Mouse (Mus musculus) neural tube, embryonic 10.5 days (tissue): ENCODE measurements around the gene Gba2.

Experiments used
- DNase-seq: peaks from one replicate; pipeline ENCODE4 v3.0.0-alpha.2; 2017; ENCODE audit warnings: low spot score; ENCODE audit errors: extremely low spot score

The Gba2 gene

DNA sequence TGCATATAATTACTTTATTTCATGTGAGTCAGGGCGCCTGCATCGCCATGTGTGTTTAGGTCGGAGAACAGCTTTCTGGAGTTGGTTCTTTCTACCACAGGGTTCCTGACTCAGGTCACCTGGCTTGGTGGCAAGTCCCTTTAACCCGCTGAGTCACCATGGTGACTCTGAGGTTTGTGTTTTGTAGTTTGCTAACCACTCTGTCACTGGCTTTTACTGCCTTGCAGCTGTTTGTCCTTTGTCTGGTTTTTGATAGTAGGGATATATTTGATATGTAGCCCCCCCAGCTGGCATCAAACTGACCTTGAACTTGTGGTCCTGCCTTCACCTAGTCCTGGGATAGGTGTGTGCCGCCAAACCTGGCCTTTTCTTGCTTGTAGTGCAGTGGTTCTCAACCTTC is 3.6 kb upstream of the Gba2 start:
- DNase-seq, result no peak

DNA sequence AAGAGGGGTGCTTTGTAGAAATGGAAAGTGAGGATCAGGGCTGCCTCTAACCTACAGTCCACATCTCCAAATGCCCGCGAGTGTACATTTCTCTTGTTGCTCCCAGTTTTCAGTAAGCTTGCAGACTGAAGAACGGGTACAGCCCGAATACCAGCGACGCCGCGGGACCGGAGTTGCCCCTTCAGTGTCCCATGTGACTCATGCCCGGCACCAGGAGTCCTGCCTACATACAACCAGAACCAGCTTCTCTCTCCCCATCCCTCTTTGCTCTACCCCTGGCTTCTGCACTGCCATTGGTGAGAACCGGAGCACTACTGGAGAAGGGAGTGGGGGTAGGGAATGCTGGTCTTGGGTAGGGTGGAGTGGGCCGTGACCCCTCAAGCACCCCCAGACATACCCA is 2.7 kb upstream of the Gba2 start:
- no peak for DNase-seq

DNA sequence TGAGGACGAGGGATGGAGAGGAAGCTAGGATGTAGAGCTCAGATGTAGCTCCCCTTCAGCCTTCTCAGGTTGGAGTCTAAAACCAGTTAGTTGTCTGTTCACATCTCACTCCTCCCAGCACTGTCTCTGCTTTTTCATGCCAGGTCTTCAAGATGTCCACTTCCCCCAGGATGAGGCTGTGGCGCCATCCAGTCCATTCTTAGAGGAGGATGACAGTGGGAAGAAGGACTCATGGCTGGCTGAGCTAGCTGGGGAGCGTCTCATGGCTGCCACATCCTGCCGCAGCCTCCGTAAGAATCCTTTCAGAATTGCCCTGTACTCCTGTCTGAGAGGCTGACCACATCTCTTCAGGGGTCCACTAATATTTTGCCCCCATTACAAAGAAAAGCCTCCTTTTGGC is 2.0 kb upstream of the Gba2 start:
- no peak for DNase-seq

DNA sequence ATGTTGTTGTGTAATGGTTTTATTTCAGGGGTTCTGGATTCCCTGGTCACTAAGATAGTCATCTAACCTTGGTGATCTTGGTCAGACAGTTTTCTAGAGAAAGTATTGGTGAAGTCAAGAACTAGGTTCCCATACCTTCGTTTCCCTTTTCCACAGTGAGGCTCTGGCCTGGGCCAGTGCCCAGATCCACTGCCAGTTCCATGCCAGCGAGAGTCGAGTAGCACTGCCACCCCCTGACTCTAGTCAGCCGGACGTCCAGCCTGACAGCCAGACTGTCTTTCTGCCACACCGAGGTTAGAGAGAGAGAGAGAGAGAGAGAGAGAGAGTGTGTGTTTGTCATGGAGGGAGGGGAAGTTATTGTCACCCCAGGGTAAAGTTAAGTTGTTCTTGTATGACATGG is 1.1 kb upstream of the Gba2 start:
- DNase-seq, result no peak

DNA sequence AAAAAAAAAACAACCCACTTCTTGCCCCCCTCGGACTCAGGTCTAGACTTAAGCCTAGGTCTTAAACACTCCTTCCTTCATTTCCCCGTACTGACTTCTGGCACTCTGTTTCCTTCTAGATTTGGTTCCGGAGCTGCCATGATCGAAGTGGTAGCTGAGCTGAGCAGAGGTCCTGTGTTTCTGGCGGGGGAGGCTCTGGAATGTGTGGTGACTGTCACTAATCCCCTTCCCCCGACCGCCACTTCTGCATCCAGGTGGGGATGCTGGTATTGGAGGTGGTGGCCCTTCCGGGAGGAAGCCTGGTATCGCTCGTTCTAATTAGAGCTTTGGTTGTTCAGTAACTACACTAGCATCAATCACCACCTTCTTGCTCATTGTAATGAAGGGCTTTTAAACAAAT is 583 bp upstream of the Gba2 start:
- no peak for DNase-seq

DNA sequence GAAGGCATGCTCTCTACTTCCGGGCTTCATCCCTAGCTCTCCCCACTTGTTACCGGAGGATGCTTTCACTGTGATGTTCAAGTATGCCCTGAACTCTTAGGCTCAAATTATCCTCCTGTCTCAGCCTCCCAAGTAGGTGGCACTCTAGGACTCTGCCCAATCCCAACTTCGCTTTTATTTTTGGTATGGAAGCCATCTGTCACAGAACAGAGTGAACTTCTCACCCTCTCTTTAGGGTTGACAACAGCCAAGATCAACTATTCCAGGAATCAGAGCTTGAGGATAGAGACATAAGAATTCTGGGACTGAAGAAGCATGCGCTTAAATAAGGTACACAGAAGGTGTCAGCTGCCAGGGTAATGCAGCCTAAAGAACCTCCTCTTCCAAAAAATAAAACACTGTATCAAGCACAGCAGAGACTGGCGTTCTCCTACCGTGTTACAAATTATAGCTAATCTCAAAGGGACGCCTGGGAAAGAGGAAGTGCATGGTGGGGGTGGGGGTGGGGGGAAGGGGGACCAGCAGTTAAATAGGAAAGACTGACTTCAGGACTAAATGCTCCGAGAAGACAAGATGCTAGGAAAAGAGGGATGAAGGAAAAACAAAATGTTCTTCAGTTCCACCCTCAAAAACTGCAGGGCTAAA is 1.3 kb downstream of the Gba2 start:
- no peak for DNase-seq

DNA sequence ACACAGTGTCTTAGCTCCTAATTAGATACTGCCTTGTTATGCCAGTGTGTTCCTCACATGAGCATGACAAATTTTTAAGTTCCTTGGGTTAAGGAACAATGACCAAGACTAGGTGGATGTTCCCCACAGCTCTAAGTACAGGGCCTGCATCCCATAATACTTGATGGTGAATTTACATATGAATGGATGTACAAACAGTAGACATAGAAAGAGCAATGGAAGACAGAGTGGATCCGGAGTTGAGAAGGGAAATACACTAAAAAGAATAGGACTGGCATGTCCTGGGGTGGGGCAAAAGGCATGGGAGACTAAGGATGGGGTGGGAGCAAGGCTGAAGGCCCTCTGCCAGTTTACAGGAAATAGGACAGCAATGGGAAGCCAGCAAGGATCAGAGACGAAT is 3.3 kb downstream of the Gba2 start:
- DNase-seq, result no peak

DNA sequence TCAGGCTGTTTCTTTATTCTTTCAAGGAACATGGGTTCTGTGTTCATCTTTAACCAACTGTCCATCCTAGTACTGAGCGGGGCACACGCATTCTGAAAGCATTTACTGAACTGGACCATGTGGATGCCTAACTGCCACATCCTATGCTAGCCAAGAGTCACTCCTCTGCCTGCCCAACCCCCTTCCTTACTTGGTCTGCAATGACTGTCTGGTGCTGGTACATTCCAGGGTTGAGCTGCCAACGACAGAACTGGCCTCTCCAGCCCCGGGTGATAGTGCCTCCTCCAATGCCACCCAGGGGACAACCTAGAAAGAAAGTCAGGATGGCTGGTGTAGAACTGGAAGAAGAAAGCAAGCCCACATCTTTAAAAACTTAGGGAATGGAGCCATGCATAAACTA is 5.1 kb downstream of the Gba2 start:
- no peak for DNase-seq

DNA sequence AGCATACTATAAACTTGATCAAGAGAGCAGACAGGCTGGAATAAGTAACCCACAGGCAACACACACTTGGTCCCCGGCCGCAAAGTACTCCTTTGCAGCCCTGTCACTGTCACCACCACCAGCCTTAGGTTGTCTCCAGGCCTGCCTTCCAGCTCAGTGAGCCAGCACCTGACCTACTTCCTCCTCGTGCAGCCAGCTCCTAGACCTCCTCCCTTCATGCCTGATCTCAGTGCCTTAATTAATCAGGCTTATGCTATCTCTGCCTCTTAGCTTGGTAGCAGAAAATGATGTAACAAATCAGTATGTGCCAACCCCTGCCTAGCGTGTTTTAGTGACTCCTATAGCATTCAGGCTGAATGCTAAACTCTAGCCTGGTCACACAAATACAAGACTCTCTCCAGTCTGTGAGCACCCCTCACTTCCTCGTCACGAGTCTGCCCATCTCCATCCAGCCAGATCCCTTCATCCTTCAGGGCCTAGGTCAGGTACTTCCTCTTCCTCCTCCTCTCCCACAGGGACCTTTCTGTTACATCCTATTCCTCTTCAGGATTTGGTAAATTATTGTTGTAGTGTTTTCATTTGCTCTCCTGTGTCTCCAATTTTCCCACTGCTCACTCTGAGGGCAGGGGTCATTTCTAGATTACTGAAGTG is 7.2 kb downstream of the Gba2 start:
- no peak for DNase-seq

DNA sequence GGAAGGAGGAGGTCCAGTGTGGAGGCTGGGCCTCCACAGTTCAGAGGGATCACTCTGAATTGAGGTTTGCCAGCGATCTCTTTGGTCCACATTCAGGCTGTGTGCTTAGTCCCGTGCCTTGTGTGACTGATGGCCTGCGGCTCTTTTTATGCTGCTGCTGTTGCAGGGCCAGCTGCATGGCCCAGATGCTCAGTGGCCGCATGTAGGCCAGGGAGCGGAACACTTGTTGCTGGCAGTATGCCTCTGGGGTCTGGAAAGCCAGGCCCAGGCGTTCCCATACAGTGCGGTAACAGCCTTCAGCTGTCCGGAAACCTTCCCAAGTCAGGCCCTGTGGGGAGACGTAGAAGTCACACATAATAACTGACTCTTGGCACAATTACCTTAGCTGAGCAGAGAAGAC is 11.5 kb downstream of the Gba2 start:
- no peak for DNase-seq

DNA sequence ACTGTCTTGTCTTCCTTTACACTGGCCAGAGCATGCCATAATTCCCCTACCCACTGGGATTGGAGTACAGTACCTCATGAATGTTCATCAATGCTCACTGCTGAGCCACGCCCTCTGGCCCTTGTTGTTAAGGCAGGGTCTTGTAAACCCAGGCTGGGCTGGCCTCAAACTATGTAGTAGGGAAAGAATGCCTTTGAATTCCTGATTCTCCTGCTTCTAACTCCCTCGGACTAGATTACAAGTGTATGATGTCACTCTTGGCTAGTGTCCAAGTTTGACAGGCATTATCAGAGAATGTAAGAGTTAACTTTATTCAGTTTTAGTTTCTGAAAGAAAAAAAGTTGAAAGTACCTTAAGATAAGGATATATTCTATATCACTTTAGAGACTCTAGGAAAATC is 14.4 kb downstream of the Gba2 start:
- DNase-seq, result no peak

DNA sequence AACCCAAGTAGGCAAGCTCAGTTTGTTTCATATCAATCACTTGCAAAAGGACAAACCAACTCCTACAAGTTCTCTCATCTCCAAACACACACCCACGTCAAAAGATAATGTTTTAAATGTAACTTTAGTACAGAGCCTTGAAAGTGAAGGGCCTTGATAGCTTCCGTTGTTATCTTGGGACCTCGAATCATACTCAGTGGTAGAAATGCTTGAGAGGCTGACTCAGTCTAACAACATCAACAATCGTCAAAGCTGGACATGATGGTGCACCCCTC is 15.1 kb downstream of the Gba2 start:
- no peak for DNase-seq

DNA sequence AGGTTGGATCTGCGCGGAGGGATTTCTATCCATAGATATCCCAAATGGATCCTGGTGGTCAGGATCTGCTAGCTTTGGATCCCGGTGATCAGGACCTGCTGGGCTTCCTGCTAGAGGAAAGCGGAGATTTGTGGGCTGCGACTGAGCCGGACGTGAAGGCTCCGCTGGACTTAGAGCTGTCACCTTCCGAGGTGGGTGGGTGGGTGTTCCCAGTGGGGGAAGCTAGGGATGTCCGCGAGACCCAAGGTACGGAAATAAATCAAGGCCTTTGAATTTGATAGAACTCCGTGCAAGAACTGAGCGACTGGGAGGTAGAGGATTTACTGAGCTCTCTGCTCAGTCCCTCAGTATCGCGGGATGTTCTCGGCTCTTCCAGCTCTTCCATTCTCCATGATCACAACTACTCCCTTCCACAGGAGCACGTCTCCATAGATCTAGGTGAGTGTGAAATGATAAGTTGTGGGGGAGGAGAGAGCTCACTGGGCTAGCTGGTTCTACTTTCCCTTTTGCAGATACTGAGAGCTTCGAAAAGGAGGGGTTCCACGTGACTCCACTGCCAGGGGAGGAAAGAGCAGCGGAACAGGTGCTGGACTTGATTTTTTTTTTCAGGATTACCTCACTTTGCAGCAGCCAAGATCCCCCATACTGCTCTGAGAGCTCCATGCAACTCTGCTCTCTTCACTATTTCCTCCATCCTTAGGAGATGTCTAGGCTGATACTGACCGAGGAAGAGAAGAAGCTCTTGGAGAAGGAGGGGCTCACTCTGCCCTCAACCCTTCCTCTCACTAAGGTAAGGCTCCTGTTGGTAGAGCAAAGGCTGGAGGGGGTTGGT is 15.7 kb downstream of the Gba2 start:
- no peak for DNase-seq

DNA sequence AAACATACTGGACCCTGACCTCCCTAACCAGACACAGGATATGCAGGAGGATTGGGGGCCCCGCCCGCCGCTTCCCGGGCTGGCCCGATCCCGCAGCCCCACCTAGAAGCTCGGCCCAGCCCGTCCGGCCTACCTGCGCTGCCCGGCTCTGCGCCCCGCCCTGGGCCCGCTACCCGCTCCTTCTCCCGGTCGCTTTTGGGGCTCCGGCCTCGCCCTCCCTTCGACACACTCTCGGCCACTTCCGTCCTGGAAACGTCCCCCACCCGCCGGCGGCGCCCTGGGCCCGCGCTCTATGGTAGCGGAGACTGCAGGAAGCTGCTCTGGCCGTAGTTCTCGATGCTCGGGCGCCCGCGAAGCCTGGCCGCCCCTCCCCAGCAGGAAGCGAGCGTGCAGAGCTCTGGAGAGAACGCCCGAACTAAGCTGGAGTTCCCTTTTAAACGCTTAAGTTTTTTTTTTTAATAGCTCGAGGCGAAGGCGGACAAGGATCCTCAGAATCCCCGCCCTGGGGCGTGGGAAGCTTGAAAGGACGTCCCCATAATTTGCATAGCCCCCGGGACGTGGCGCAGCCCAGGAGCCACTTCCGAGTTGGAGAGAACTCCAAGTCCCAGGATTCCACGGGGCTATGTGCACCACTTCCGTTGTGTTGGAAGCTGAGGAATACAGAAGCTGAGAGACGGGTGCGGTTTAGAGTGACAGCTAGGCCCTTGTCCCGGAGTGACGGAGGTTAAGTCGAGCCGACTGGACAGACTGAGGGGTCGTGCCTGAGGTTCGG is 16.5 kb downstream of the Gba2 start, which contains the start of the genes Creb3 and Tln1:
TSS of gene Creb3 (plus strand) at position 336 of the 772 bp plus-strand sequence.
TSS of gene Tln1 (minus strand) at position 695 of the 772 bp plus-strand sequence.
- DNase-seq, result peak; percentile 94

DNA sequence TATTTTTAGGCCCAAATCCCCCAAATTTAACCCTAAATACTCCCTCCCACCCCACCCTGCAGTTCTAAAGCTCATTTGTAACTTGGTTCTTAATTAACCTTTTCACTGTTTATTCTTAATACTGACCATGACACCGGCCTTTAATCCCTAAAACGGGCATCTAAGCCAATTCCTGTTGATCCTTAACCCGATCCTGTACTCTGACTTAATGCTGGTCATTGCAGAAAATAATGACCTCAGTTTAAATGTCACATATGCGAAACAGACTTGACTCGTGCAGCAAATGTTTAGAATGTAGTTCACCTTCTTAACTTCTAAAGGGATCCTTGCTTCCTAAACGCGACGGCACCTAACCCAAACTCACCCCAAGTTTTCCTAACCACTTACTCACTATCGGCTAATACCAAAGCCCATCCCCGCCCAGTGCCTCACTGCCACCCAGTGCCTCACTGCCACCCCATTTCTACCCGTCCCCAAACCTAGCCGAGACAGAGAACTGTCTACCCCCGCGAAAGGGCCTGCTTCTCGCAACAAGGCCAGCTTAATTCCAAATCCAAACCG is 17.2 kb downstream of the Gba2 start:
- DNase-seq, result no peak

DNA sequence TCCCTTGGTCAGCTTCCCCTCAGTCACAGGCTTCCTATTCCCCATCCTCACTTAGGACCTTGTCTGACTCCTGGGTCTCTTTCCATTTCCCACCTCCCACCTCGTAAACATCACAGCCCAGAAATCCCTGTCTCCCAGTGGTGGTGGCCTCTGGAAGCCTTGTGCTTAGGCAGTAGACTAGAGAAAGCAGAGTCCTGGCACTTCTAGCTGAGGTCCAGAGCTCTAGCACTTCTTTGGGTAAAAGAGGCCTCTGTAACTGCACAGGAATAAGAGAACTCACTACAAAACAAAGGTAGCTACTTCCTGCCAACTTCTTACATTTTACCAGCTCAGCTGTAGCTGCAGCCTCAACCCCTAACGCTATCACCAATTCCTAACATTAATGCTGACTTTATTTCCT is 17.7 kb downstream of the Gba2 start:
- DNase-seq, result no peak

DNA sequence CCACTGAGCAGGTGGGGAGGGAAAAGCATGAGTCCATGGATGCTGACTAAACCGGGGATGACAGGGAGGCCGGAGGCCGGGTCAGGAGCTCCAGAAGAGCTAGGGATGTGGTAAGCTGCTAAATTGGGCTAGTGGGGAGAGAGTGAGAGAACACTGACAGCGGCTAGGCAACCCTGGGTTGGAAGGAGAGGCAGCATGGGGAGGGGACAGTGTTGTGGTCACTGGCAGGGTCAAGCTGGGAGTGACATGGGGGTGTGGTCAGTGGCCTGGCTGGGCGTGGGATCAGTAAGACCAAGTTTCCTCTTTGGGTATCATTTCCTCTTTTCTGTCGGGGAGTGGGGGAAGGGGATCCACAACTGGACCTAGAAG is 18.4 kb downstream of the Gba2 start:
- no peak for DNase-seq

DNA sequence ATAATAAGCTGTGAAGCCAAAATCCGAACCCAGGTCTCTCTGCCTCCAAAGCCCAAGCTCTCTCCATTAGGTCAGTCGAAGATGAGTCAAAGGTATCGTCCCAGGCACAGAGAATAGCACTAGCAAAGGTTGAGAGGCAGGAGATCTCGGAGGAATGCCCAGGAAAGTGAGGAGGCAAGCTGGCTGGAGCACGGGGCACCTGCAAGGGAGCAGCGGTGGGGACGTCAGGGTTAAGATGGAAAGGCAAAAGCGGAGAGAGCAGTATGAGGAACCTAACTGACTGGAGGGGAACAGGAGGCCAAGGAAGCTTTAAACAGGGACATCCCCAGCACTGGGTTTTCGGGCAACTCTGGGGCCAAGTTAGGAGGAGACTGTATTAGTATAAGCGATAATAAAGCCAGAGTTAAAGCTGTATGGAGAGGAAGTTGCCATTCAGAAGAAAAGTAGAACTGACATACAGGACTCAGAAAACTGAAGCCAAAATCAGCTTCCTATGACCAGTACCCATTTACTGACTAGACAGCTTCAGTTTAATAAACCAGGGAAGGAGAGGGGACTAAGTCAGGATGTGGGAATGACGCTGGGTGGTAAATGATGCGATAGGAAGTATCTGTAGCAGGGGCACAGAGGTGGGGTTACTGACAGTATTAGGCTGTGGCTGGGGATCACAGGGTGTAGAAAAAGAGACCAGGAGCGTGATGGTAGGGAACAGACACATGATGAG is 19.0 kb downstream of the Gba2 start:
- DNase-seq, result no peak

DNA sequence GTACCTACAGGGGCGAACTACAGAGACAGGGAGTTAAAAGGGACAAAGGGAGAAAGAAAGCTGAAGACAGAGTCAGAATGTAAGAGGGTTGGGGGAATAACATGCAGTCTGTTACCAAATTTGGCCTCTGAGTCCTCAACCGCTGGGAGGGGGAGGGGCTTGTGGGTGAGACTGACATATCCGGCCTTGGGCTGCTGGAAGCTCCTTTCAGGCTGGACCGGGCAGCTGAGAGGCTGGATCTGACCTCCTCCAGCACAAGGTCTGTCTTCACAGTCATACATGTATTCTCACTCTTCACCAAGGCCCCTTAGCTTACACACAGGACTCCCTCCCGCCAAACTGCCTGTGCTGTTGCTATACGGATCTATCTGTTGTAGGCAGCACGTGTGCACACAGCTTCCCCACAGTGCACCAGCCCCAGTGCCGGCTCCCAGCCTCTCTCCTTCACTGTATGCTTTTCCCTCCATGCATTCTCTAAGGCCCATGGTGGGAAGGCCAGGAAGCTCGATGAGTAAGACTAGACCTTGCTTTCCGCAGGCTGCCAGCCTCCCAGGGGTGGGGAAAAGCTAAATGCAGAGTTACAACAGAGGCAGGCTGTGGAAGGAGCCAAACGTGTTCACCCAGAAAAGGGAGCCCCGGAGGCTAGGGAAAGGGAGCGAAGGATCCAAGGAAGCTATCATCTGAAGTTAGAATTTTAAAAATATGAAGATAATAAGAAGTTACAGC is 19.9 kb downstream of the Gba2 start:
- DNase-seq, result peak; percentile 66

DNA sequence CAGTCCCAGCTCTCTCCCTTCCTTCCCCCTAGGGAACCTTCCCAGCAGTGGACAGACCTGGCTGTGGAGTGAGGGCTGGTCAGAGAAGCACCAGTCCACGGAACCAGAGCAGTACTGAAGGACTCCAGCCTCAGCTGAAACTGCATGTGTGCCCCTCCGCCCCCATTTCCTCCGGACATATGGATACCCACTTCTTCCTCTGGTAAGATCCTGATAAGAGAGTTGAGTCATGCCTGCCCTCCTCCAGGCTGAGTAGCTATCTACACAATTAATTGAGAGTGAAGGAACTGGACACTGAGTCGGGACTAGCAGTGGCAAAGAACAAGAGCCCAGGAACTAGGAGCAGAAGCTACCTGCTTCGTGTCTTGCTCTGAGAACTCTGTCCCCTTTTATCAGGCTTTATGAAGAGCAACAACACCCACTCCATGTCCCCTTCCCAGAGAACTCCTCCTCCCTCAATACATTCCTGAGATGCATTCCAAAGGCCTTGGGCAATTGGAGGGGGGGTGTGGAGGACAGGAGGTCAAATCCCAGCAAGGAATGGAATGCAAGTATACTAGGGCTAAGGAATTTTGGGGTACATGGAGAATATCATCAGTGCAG is 20.5 kb downstream of the Gba2 start:
- DNase-seq, result no peak
